Mouse (Mus musculus): ENCODE measurements at regions not wholly inside any gene's neighbourhood (a gene's known extent, or its start where the extent isn't known, plus 50 kb on each side); places are given as distances from the start of the nearest gene placed in this dataset.
A peak's percentile ranks its signal among the peaks of the same experiment; 100 is the strongest.

- no peak for DNase-seq (ENCODE audit: low spot score)
These were observed 458.8 kb downstream of the Tmem182 start for GRCm38 (mm10) chr1:41264214-41264613.

- DNase-seq (ENCODE audit: low spot score) = no peak
These were observed 465.8 kb downstream of the Tmem182 start for GRCm38 (mm10) chr1:41271111-41271730.

DNA sequence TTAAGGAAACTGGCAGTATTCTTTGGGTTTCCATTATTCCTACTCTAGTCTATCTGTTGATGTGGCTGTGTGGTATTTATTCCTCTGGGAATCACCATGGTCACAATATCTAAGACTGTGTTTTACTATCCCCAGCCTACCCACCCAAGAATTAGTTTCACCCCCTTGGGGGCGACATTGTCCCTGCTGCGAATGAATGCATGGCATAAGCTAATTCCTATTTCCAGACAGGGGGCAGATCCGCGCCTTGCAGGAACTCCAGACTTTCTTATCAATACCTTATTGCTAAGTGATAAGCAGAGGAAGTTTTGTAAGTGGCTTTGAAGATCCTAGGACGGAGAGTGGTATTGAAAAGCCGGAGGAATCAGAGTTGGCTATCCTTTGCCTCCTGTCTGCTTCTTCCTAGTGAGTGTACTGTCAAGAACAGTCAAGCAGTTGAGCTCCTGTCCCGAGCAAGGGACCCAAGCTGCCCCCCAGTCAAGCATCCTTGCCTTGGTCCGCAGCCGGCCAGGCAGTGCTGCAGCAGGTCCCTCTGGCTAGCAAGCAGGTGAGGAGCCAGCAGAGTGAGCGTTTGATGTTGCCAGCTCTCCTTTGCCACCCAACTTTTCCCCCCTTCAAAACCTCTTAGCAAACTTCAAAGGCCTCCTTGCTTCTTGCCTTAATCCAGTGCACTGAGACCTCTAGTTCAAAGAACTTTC, 469.3 kb downstream of the Tmem182 start:
- no peak for DNase-seq (ENCODE audit: low spot score)

DNA sequence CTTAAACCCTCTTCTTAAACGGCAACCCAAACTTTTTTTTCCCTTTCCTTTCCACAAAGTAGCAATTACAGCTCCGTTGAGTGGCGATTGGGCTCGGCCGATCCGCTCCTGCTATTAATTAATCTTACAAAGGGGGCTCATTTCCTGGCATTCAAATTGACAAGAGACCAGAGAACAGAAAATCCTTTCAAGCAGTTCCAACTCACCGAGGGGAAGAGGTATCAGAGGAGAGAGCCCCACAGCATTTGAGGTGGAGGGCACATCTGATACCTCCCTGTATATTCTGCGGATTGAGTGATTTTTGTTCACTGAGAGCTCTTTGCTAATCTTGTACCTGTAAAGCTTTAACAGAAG, 469.8 kb downstream of the Tmem182 start:
- DNase-seq (ENCODE audit: low spot score) = no peak

GRCm38 (mm10) chr1:41275642-41276041, 470.2 kb downstream of the Tmem182 start:
- DNase-seq (ENCODE audit: low spot score) = no peak

DNA sequence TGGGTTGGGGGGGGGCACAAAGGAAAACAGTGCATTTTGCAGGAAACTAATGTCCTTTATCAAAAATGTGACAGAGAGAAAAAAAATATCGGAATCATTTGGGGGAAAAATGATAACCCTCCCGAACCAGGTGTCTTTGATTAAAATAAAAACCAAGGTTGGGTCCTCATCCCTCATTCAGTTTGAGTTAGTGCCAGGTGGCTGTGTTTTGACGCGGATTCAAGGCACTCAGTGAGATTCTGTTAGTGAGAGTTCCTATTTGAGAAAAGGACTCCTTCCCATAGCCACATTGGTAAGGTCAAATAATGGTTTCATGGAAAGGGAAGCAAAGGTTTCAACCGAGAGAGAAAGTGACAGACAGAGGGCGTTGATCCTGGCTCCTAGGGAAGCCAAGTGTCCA, 470.9 kb downstream of the Tmem182 start:
- no peak for DNase-seq (ENCODE audit: low spot score)

- DNase-seq (ENCODE audit: low spot score) = no peak
These were observed 479.8 kb downstream of the Tmem182 start for GRCm38 (mm10) chr1:41285221-41285620.

- DNase-seq (ENCODE audit: low spot score) = no peak
These were observed 480.8 kb downstream of the Tmem182 start for GRCm38 (mm10) chr1:41286221-41286620.

GRCm38 (mm10) chr1:41326861-41327480, 521.6 kb downstream of the Tmem182 start:
- no peak for DNase-seq (ENCODE audit: low spot score)

DNA sequence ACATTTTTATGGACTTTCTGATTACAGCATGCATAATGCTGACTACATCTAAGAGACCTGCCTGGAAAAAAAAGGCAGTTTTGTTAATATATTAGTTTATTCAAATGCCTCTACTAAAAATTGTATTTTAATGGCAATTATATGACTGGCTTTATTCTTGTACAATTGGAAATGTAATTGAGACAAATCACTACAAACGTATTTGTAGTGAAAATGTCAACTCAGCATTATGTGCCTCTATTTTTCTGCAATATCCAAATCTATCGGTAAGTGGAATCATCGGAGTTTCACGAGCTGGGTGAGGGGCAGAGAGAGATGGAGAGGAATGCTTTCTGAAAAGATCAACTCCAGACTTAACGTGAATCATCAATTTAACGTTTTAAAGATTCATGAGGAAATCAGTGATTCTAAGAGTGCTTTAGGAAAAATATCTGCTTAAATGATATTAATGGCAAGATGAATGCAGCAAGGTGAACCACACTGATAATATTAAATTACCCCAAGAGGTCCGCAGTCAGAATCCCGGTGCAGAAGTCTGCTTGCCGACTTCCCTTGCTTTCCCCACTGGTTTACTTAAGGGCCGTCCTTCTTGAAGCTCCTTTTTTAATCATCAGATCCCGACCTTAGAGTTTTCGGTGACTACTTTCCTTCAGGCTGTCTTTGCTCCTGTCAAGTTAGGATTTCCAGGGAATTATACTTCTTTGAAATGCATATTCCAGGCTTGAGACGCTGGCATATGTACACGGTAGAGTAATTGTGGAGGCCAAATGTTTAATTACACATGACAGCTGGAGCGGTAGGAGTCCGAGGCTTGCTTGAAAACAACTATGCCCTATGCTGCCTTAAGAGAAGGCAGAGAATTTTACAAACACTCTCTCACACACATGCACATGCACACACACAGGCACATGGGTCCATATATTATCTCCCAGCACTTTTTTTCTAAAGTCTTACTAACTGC, 544.7 kb downstream of the Tmem182 start:
- DNase-seq (ENCODE audit: low spot score) = no peak

- DNase-seq (ENCODE audit: low spot score) = no peak
These were observed 553.7 kb downstream of the Tmem182 start for GRCm38 (mm10) chr1:41359061-41359460.

- DNase-seq (ENCODE audit: low spot score) = no peak
These were observed 556.1 kb downstream of the Tmem182 start for GRCm38 (mm10) chr1:41361512-41361911.

- DNase-seq (ENCODE audit: low spot score) = no peak
These were observed 574.6 kb downstream of the Tmem182 start for GRCm38 (mm10) chr1:41380013-41380412.

DNA sequence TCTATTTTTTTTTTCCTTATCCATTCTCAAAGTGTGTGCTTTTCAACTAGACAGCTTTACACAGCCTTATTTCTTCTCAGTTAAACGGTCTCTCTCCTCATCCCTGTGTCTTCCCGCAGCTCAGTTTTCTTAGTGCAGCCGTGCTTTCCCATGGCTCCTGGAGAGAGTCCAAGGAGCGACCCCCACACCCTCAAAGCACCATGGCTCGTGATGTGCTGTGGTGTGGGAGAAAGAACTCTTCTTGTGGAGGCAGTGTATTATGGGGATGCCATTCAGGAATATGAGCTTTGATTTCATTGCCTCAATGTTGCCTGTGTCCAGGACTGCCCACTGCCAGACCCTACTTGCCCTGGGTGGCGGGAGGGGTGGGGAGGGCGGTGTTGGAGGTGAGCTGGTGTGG, 576.1 kb downstream of the Tmem182 start:
- no peak for DNase-seq (ENCODE audit: low spot score)

DNA sequence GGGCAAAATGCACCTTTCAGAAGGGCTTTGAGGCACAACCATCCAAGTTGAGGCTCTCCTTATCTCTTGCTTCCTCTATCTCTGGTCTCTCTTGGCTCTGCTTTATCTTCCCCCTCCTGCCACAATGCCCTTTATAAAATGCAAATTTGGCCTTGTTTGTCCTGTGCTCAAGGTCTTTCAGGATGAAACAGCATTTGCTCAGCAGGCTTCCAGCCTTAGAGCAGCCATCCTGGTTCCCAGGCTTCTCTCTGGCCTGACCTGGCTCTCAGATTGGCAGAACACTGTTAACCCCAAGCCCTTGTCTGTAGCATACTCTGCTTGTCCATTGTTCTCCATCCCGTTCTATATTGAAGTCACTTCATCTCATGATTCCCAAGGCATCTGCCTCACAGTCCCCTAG, 579.3 kb downstream of the Tmem182 start:
- no peak for DNase-seq (ENCODE audit: low spot score)

- no peak for DNase-seq (ENCODE audit: low spot score)
These were observed 581.0 kb downstream of the Tmem182 start for GRCm38 (mm10) chr1:41386435-41386834.

DNA sequence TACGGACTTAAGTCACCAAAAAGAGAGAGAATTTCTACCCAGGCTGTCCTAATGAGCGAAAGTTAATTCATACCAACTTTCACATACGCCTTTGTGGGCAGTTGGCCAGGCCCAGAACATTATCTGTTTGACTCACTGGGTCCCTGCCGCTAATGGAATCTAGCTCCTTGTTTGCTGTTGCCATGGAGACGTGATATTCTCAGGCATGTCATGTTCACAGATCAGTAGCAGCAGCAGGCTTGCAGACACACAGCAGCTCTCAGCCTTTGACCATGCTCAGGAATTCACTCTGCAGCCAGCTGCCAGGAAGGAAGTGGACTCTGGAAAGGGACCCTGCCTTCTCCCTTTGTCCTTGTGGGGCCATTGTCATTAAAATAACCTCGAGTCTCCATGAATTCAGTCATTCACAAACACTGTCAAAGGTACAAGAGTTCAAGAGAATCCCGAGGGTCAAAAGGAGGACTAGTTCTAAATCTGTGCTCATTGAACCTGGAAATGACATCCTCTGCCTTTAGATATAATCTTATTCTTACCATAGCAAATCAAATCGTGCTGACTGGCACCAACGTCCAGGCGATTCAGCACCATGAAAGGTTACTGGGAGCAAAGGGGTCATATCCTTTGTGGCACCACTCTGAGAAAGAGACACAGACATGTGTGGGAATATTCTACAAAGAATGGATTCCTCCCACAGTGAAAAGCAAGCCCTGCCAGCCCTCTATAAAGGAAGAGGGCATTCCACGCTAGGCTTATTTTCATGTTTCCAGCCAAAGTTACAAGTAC, 584.9 kb downstream of the Tmem182 start:
- DNase-seq (ENCODE audit: low spot score) = peak; percentile 60

DNA sequence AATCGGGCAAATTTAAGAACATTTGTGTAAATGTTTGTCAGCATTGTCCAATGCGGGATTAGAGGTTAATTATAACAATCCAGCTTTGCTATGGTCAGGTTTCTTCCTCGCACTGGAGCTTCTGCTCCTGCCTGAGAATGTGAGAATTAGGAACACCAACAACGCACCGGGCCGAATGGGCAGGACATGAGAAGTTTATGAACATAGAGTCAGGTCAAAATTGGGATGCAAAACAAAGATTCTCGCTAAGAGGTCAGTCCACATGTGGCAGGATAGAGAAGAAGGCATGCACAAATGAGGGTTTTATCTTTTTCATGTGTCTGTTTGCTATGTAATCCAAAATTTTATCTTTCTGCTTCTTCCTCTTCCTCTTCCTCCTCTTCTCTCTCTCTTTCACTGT, 585.7 kb downstream of the Tmem182 start:
- no peak for DNase-seq (ENCODE audit: low spot score)

- no peak for DNase-seq (ENCODE audit: low spot score)
These were observed 587.9 kb downstream of the Tmem182 start for GRCm38 (mm10) chr1:41393287-41393686.

DNA sequence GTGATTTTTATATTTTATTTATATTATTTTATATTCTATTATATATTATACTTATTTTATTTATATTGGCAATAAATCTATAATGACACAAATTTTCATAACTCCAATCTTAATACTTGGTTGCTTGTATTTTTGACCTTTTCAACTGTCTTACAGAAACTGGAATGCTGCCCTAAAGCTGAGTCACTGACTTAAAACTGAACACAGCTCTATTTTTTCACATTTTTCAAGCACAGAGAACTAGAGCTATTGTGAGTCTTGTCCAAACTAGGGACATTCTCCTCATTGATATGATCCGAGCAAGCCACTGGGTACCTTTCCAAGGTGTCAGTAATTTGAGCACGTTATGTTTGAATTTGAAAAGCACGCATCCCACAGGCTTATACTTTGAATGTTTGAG, 589.7 kb downstream of the Tmem182 start:
- no peak for DNase-seq (ENCODE audit: low spot score)

- DNase-seq (ENCODE audit: low spot score) = peak; percentile 56
These were observed 605.1 kb downstream of the Tmem182 start for GRCm38 (mm10) chr1:41410533-41410932.

- DNase-seq (ENCODE audit: low spot score) = peak; percentile 33
These were observed 606.2 kb downstream of the Tmem182 start for GRCm38 (mm10) chr1:41411641-41412040.

Data from layer of hippocampus, adult 11-12 months (tissue).